Mouse (Mus musculus) embryonic stem cell, embryonic (primary cell): ENCODE results near the gene Gm47985.
"Not testable (repeated sequence)": the region's sequence is repeated elsewhere in the genome, so short reads cannot be mapped to it uniquely, and the experiment has no call there.

Experiments
- CTCF ChIA-PET, 4 experiments: fragments of 300-600 bp in 2 of 4; fragments of 350-600 bp in 2 of 4; sonication (Branson Sonifier 250); formaldehyde crosslinking; loops; one replicate each; lab custom pipeline; 2022; ENCODE audit warnings: inconsistent platforms in 2 of 4; lab: Charles Lee
- POLR2A ChIA-PET, 4 experiments: fragments of 300-600 bp in 2 of 4; fragments of 350-600 bp in 2 of 4; sonication (Branson Sonifier 250); formaldehyde crosslinking; loops; one replicate each; lab custom pipeline; 2022; ENCODE audit warnings: antibody characterized with exemption in 4 of 4, inconsistent platforms in 1 of 4; lab: Charles Lee

The Gm47985 gene

GRCm38 (mm10) chr1:151168637-151169036 lies 13.7 kb upstream of the Gm47985 start:
- POLR2A ChIA-PET, result interaction anchor here in 3 of 4 experiments (1.9 to 2.5 kb wide), 4 partner anchors 8 to 20 kb away, joined by 4 to 23 read pairs (median 10); no protein-coding TSS in a partner anchor

GRCm38 (mm10) chr1:151171572-151172461 lies 10.5 kb upstream of the Gm47985 start:
- ChIA-PET POLR2A (interaction anchor here in 2 of 4 experiments (0.6 to 1.2 kb wide), 3 partner anchors 54 to 173 kb away, joined by 3 to 8 read pairs (median 4); partner anchors contain the start of gene Ivns1abp (in 1 of the 2)), CTCF (no interaction called here)

More at GRCm38 (mm10) chr1:151168637-151169036, 13.7 kb upstream of the Gm47985 start:
- CTCF ChIA-PET, result no interaction called here

GRCm38 (mm10) chr1:151177030-151177936 lies 5.1 kb upstream of the Gm47985 start:
- ChIA-PET POLR2A (interaction anchor here (0.6 to 2.7 kb wide), 42 partner anchors 9 to 323 kb away, joined by 3 to 23 read pairs (median 4); partner anchors contain the start of genes Ivns1abp (in 3 of the 4), Rnf2 (in 1 of the 4), Swt1 (in 1 of the 4) and Trmt1l (in 1 of the 4)), CTCF (no interaction called here)

GRCm38 (mm10) chr1:151177937-151178271 lies 4.4 kb upstream of the Gm47985 start:
- ChIA-PET CTCF (no interaction called here), POLR2A (interaction anchor here (0.6 to 2.7 kb wide), 25 partner anchors 10 to 251 kb away, joined by 3 to 23 read pairs (median 4); partner anchors contain the start of genes Ivns1abp (in 3 of the 4), Swt1 (in 1 of the 4) and Trmt1l (in 1 of the 4))

GRCm38 (mm10) chr1:151178505-151179083 lies 3.7 kb upstream of the Gm47985 start:
- CTCF ChIA-PET, result no interaction called here
- POLR2A ChIA-PET, result interaction anchor here in 3 of 4 experiments (0.6 to 2.7 kb wide), 14 partner anchors 11 to 290 kb away, joined by 3 to 23 read pairs (median 4); partner anchors contain the start of gene Ivns1abp (in 2 of the 3)

GRCm38 (mm10) chr1:151180167-151180566 lies 2.2 kb upstream of the Gm47985 start:
- POLR2A ChIA-PET, result no interaction called here
- CTCF ChIA-PET, result interaction anchor here in 1 of 4 experiments (1.0 kb wide), 1 partner anchor 71 kb away, joined by 4 read pairs; no protein-coding TSS in a partner anchor

- POLR2A ChIA-PET, result not testable (repeated sequence)
Measured at GRCm38 (mm10) chr1:151186186-151186585, 3.8 kb downstream of the Gm47985 start.

GRCm38 (mm10) chr1:151186879-151187424 lies 4.6 kb downstream of the Gm47985 start:
- POLR2A ChIA-PET, CTCF ChIA-PET: not testable (repeated sequence)

More at GRCm38 (mm10) chr1:151186186-151186585, 3.8 kb downstream of the Gm47985 start:
- CTCF ChIA-PET, result not testable (repeated sequence)

- POLR2A ChIA-PET, result interaction anchor here in 2 of 4 experiments (0.7 kb wide), 2 partner anchors 358 to 897 kb away, joined by 3 to 8 read pairs; no protein-coding TSS in a partner anchor
- CTCF ChIA-PET, result interaction anchor here in 1 of 4 experiments (0.7 kb wide), 1 partner anchor 97 kb away, joined by 4 read pairs; no protein-coding TSS in a partner anchor
Measured at GRCm38 (mm10) chr1:151188469-151188868, 6.1 kb downstream of the Gm47985 start.

GRCm38 (mm10) chr1:151192075-151192474 lies 9.7 kb downstream of the Gm47985 start, which contains the start of gene Gm8947:
Gene Gm8947 (plus strand): TSS chr1:151192376.
- POLR2A ChIA-PET, CTCF ChIA-PET: not testable (repeated sequence)

- CTCF ChIA-PET, POLR2A ChIA-PET: not testable (repeated sequence)
Measured at GRCm38 (mm10) chr1:151192739-151193138, 10.4 kb downstream of the Gm47985 start.

- POLR2A ChIA-PET, CTCF ChIA-PET: not testable (repeated sequence)
Measured at GRCm38 (mm10) chr1:151195986-151196385, 13.6 kb downstream of the Gm47985 start.

- CTCF ChIA-PET, POLR2A ChIA-PET: not testable (repeated sequence)
Measured at GRCm38 (mm10) chr1:151196690-151197089, 14.4 kb downstream of the Gm47985 start.

GRCm38 (mm10) chr1:151198120-151198519 lies 15.8 kb downstream of the Gm47985 start, which contains the start of gene Gm47995:
Gene Gm47995 (plus strand): TSS chr1:151198448.
- CTCF ChIA-PET, POLR2A ChIA-PET: not testable (repeated sequence)

GRCm38 (mm10) chr1:151200620-151201019 lies 18.3 kb downstream of the Gm47985 start:
- CTCF ChIA-PET, result not testable (repeated sequence)

GRCm38 (mm10) chr1:151202771-151203170 lies 20.4 kb downstream of the Gm47985 start:
- CTCF ChIA-PET, POLR2A ChIA-PET: not testable (repeated sequence)

More at GRCm38 (mm10) chr1:151200620-151201019, 18.3 kb downstream of the Gm47985 start:
- POLR2A ChIA-PET, result interaction anchor here in 1 of 4 experiments (0.6 kb wide), 1 partner anchor 194 kb away, joined by 3 read pairs; no protein-coding TSS in a partner anchor

GRCm38 (mm10) chr1:151203818-151204217 lies 21.5 kb downstream of the Gm47985 start, which contains the start of gene 3110040M04Rik:
Gene 3110040M04Rik (plus strand): TSS chr1:151204121.
- CTCF ChIA-PET, POLR2A ChIA-PET: not testable (repeated sequence)

- CTCF ChIA-PET, POLR2A ChIA-PET: not testable (repeated sequence)
Measured at GRCm38 (mm10) chr1:151208493-151208892, 26.2 kb downstream of the Gm47985 start.
